Mouse (Mus musculus) forebrain, embryonic 10.5 days (tissue): Measurements from ENCODE around the gene Man1a. TPM values are rescaled to one million over a fixed set of nuclear protein-coding genes. Genes with fewer than 3 reads are reported as not detected.

Source experiments
- DNase-seq: peaks from one replicate; pipeline ENCODE4 v3.0.0-alpha.2; 2017; ENCODE audit warnings: low spot score; ENCODE audit errors: extremely low spot score
- H3K27ac ChIP-seq: fragments of 300-500 bp; sonication (generic); 2 replicates; pipeline ENCODE4 v1.5.1; 2016; ENCODE audit warnings: mild to moderate bottlenecking
- H3K27me3 ChIP-seq: fragments of 300-500 bp; sonication (generic); 2 replicates; pipeline ENCODE4 v1.6.1; 2016; ENCODE audit warnings: mild to moderate bottlenecking; ENCODE audit not compliant: poor library complexity, severe bottlenecking
- H3K36me3 ChIP-seq: fragments of 300-500 bp; sonication (generic); replicated peaks from 2 replicates; pipeline ENCODE4 v1.6.1; 2016; ENCODE audit warnings: mild to moderate bottlenecking, moderate library complexity
- H3K4me1 ChIP-seq: fragments of 300-500 bp; sonication (generic); 2 replicates; pipeline ENCODE4 v1.6.1; 2016
- H3K4me3 ChIP-seq: fragments of 300-500 bp; sonication (generic); 2 replicates; pipeline ENCODE4 v1.5.1; 2016; ENCODE audit warnings: mild to moderate bottlenecking, moderate library complexity
- H3K9me3 ChIP-seq: fragments of 300-500 bp; sonication (generic); 2 replicates; pipeline ENCODE4 v1.6.1; 2016; ENCODE audit warnings: mild to moderate bottlenecking, moderate library complexity
- WGBS: fragments of 180-500 bp; shearing (Covaris S2); methylation state at CpG from one replicate; pipeline ENCODE4 v1.1.7; 2016; 5-methylcytosine and 5-hydroxymethylcytosine counted together
- polyA plus RNA-seq: library from polyadenylated mRNA; unstranded; fragments of >200 nt; fragmentation: Nextera tagmentation; extraction: Ambion mirVana; gene quantifications from 2 replicates; pipeline ENCODE4 v1.2.1, GENCODE M21; 2016

Gene Man1a
- polyA plus RNA-seq, 1 experiment from 2014 or later, result 0.74 TPM

- DNase-seq, result no peak
- no peak overlapping the region for H3K27ac ChIP-seq
- H3K27me3 ChIP-seq, result no peaks in the 10 kb centered on the region
- H3K4me3 ChIP-seq, result no peak overlapping the region
- no peaks in the 10 kb centered on the region for H3K36me3 ChIP-seq
- no peaks in the 10 kb centered on the region for H3K4me1 ChIP-seq
- H3K9me3 ChIP-seq, result no peaks in the 10 kb centered on the region
These were observed 80.2 kb downstream of the Man1a start for GRCm38 (mm10) chr10:53996216-53996615.

DNA sequence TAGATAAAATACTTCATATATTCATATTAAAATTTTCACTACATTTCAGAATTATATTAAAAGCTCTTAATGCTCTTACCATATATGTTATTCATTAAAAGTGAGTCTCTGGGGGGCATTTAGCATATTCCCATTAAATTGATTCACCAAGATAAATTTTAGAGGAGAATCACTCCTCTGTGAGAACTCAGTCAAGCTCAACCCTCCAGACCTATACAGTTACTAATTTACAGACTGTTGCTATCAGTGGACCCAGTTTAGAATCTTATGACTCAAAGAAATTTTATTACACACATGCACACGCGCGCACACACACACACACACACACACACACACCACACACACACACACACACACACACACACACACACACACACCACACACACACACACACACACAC, 81.8 kb downstream of the Man1a start:
- H3K27ac ChIP-seq, result no peak overlapping the region
- H3K27me3 ChIP-seq, result no peaks in the 10 kb centered on the region
- H3K4me3 ChIP-seq, result no peak overlapping the region
- no peak for DNase-seq
- no peaks in the 10 kb centered on the region for H3K9me3 ChIP-seq
- H3K36me3 ChIP-seq, result no peaks in the 10 kb centered on the region
- 97% methylated on average over 3 of the region's 3 CpGs for WGBS
- no peaks in the 10 kb centered on the region for H3K4me1 ChIP-seq

GRCm38 (mm10) chr10:53990434-53990833, 86.0 kb downstream of the Man1a start:
- Histone ChIP-seq H3K36me3 (no peaks in the 10 kb centered on the region), H3K4me1 (no peaks in the 10 kb centered on the region), H3K4me3 (no peak overlapping the region), H3K27ac (no peak overlapping the region), H3K27me3 (no peaks in the 10 kb centered on the region), H3K9me3 (no peaks in the 10 kb centered on the region)
- WGBS, result 90% methylated on average over 4 of the region's 4 CpGs
- no peak for DNase-seq

- H3K36me3 ChIP-seq, result no peaks in the 10 kb centered on the region
- H3K27me3 ChIP-seq, result no peaks in the 10 kb centered on the region
- no peak for DNase-seq
- no peak overlapping the region for H3K27ac ChIP-seq
- H3K4me3 ChIP-seq, result no peak overlapping the region
- no peaks in the 10 kb centered on the region for H3K9me3 ChIP-seq
- WGBS, result 95% methylated on average over 5 of the region's 5 CpGs
- H3K4me1 ChIP-seq, result no peaks in the 10 kb centered on the region
These were observed 91.5 kb downstream of the Man1a start for GRCm38 (mm10) chr10:53984894-53985293.

DNA sequence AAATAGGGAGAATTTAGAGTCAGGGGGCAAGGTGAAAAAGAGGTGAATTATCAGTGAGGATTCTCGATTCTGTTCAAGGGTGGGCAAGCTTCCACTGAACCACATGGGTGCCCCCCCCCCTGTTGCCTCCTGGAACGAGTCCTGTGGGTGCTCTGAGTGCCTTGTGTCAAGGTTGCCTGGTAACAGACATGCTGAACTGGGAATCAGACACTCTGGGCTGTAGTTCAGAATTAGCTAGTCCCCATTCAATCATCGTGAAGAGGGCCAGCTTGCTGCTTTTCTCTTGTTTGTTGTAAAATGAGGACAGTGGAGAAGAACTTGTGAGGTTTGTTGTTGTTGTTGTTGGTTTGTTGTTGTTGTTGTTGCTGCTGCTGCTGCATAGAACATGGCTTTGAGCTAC, 92.3 kb downstream of the Man1a start:
- Histone ChIP-seq H3K4me1 (no peaks in the 10 kb centered on the region), H3K9me3 (no peaks in the 10 kb centered on the region), H3K27me3 (no peaks in the 10 kb centered on the region), H3K27ac (no peak overlapping the region), H3K36me3 (no peaks in the 10 kb centered on the region), H3K4me3 (no peak overlapping the region)
- no peak for DNase-seq
- 78% methylated on average over 3 of the region's 3 CpGs for WGBS

- 90% methylated on average over 1 of the region's 1 CpGs for WGBS
- Histone ChIP-seq H3K9me3 (no peaks in the 10 kb centered on the region), H3K36me3 (no peaks in the 10 kb centered on the region), H3K4me3 (no peak overlapping the region), H3K4me1 (no peaks in the 10 kb centered on the region), H3K27ac (no peak overlapping the region), H3K27me3 (no peaks in the 10 kb centered on the region)
- no peak for DNase-seq
These were observed 97.8 kb downstream of the Man1a start for GRCm38 (mm10) chr10:53978647-53979046.

DNA sequence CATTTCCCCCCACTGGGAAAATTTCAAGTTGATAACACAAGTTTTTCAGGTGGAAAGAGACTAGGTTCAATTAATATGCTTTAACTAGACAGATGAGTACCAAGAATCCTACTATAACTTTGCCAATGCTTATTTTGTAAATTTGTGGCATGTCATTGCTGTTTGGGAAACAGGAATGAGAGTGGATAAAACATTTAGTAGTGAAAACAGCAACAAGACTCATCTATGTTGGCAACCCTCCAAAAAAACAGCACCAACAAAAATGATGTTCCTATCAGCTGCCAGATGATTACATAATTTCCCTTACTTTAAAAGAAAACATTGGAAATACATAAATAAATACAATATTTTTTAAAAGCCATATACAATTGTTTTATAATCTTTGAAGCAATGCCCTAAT, 102.2 kb downstream of the Man1a start:
- H3K4me3 ChIP-seq, result no peak overlapping the region
- no peak for DNase-seq
- no peak overlapping the region for H3K27ac ChIP-seq
- H3K9me3 ChIP-seq, result no peaks in the 10 kb centered on the region
- H3K27me3 ChIP-seq, result no peaks in the 10 kb centered on the region
- H3K36me3 ChIP-seq, result no peaks in the 10 kb centered on the region
- H3K4me1 ChIP-seq, result no peaks in the 10 kb centered on the region

DNA sequence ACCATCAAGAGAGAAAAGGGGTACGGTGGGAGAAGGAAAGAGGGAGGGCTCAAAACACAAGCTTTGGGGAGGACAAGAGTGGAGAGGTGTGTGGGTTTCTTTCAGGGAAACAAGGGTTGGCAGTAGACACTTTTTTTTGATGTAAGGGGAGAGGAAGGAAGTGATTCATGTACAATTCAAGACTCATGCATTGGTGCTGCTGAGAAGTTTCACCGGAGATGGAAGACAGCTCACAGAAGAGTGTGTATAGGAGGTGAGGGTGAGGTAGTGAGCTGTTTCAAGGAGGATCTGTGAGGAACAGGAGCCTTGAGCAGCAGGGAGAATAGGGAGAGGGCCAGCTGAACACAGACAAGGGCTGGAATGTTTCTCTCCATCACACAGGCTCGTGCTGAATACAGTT, 116.7 kb downstream of the Man1a start:
- Histone ChIP-seq H3K27ac (no peak overlapping the region), H3K27me3 (no peaks in the 10 kb centered on the region), H3K9me3 (no peaks in the 10 kb centered on the region), H3K36me3 (no peaks in the 10 kb centered on the region), H3K4me1 (no peaks in the 10 kb centered on the region), H3K4me3 (no peak overlapping the region)
- no peak for DNase-seq
- 85% methylated on average over 3 of the region's 3 CpGs for WGBS

GRCm38 (mm10) chr10:53941597-53941996, 134.8 kb downstream of the Man1a start:
- H3K9me3 ChIP-seq, result no peaks in the 10 kb centered on the region
- 90% methylated on average over 7 of the region's 7 CpGs for WGBS
- no peaks in the 10 kb centered on the region for H3K4me1 ChIP-seq
- DNase-seq, result no peak
- no peaks in the 10 kb centered on the region for H3K27me3 ChIP-seq
- no peak overlapping the region for H3K27ac ChIP-seq
- no peak overlapping the region for H3K4me3 ChIP-seq
- no peaks in the 10 kb centered on the region for H3K36me3 ChIP-seq

GRCm38 (mm10) chr10:53938199-53938598, 138.2 kb downstream of the Man1a start:
- no peaks in the 10 kb centered on the region for H3K4me1 ChIP-seq
- no peaks in the 10 kb centered on the region for H3K36me3 ChIP-seq
- DNase-seq, result no peak
- 92% methylated on average over 3 of the region's 3 CpGs for WGBS
- no peaks in the 10 kb centered on the region for H3K9me3 ChIP-seq
- no peaks in the 10 kb centered on the region for H3K27me3 ChIP-seq
- no peak overlapping the region for H3K4me3 ChIP-seq
- H3K27ac ChIP-seq, result no peak overlapping the region

DNA sequence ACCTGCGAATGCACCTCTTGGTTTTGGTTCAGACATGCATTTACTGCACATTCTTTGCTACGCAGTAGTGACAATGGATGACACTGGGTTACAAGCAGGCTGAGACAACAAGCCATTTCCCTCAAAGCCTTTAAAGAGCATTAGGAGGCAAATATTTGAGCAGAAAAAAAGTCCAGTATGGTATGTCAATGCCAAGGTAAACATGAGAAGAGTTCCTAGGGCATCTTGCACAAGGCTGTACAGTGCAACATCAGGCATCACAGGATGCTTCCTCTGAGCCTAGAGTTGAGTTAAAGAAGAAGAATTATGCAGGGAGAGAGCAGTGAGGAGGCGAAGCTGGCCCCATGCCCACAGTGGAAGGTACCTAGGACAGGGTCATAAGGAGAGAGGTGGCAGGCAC, 140.3 kb downstream of the Man1a start:
- Histone ChIP-seq H3K9me3 (no peaks in the 10 kb centered on the region), H3K36me3 (no peaks in the 10 kb centered on the region), H3K4me3 (no peak overlapping the region), H3K4me1 (no peaks in the 10 kb centered on the region), H3K27ac (no peak overlapping the region), H3K27me3 (no peaks in the 10 kb centered on the region)
- no peak for DNase-seq
- 89% methylated on average over 3 of the region's 3 CpGs for WGBS

DNA sequence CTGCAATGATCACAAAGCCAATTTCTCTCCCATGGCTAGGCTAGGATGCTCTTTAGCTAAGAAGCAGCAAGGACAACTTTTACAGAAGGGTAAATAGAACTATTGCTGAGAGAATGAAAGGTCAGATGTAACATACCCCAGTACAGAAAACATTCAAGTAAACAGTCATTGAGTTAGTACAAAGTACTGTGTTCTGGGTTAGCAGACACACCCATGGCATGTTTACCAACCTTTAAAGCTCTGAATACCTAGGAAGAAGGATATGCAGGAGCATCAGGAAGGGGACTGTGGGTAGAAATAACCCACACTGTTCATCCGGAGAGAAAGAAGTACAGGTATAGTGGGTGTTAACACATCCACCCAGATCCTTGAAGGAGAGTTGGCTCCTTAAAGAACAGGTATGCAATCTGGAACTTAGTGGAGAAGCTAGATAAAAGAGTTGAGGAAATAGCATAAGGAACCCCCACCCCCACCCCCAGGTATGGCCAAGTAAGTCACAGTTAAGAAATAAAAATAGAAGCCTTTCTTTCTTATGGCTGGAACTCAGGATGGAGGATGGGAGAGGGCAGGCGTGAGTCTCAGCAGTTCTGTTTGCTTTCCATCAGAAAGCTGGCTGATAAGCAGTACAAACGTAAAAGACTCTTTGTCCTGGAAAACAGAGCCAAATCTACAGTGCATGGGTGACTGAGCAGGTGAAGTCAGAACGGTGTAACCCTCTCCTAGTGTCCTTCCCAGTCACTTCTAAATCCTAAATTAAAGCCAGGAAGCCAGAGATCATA, 146.5 kb downstream of the Man1a start:
- WGBS, result 70% methylated on average over 4 of the region's 4 CpGs
- Histone ChIP-seq H3K4me3 (no peak overlapping the region), H3K4me1 (no peaks in the 10 kb centered on the region), H3K27ac (no peak overlapping the region), H3K27me3 (no peaks in the 10 kb centered on the region), H3K9me3 (no peaks in the 10 kb centered on the region), H3K36me3 (no peaks in the 10 kb centered on the region)
- DNase-seq, result no peak

DNA sequence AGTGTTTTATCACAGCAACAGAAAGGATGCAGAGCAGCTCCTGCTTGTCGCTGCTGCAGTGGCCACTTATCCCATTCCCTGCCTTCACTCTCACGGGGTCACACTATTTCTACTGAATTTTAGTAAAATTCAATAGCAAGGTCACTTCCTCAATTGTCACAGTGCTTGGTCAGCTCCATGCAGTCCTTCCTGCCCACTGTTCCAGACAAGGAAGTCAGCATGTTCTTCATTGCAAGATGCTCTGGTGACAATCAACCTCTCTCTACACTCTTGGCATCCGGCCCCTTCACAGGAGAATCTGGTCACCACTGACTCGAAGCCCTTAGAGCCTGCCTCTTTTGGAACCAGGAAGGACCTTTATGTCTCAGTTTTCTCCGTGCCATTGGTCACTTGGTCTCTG, 148.5 kb downstream of the Man1a start:
- 92% methylated on average over 5 of the region's 5 CpGs for WGBS

DNA sequence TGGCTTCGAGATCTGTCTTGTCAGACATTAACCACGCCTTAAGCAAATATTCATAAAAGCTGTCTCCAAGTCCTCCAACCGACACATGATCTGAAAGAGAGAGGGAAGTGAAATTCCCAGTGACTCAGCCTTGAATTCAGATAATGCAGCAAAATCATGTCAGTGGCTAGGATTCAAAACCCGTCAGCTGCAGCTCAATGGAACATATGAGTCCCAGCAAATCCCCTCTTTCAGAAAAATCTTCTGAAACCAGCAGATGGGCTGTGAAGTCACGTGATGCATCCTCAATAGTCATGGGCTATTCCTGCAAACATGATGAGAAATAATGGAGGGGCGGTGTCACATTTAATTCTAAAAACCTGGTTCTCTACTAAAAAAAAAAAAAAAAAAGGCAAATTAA, 151.0 kb downstream of the Man1a start:
- no peak overlapping the region for H3K4me3 ChIP-seq
- DNase-seq, result no peak
- 88% methylated on average over 6 of the region's 6 CpGs for WGBS

More for the DNA sequence above, 148.5 kb downstream of the Man1a start:
- no peaks in the 10 kb centered on the region for H3K9me3 ChIP-seq
- DNase-seq, result no peak
- no peaks in the 10 kb centered on the region for H3K36me3 ChIP-seq
- no peaks in the 10 kb centered on the region for H3K4me1 ChIP-seq
- H3K27me3 ChIP-seq, result no peaks in the 10 kb centered on the region
- H3K27ac ChIP-seq, result no peak overlapping the region
- no peak overlapping the region for H3K4me3 ChIP-seq

More for the DNA sequence above, 151.0 kb downstream of the Man1a start:
- Histone ChIP-seq H3K36me3 (no peaks in the 10 kb centered on the region), H3K27ac (no peak overlapping the region), H3K9me3 (no peaks in the 10 kb centered on the region), H3K27me3 (no peaks in the 10 kb centered on the region), H3K4me1 (no peaks in the 10 kb centered on the region)
